Mouse (Mus musculus) C2C12 (cell line): Measurements from ENCODE around the gene Mcm5. TPM values are rescaled to one million over a fixed set of nuclear protein-coding genes. Genes with fewer than 3 reads are reported as not detected.

ENCODE experiments used
- H3K27me3 ChIP-seq: one replicate; pipeline ENCODE4 v1.6.1; 2011; ENCODE audit not compliant: control insufficient read depth, insufficient read depth, insufficient read length
- H3K36me3 ChIP-seq: one replicate; pipeline ENCODE4 v1.6.1; 2011; ENCODE audit not compliant: control insufficient read depth, insufficient read depth
- H3K4me3 ChIP-seq: one replicate; pipeline ENCODE4 v1.5.1; 2011; ENCODE audit warnings: mild to moderate bottlenecking, control low read depth; ENCODE audit not compliant: poor library complexity, insufficient read depth, severe bottlenecking
- H3K79me2 ChIP-seq: one replicate; pipeline ENCODE4 v1.6.1; 2011; ENCODE audit not compliant: control insufficient read depth, insufficient read depth
- H3K79me3 ChIP-seq: one replicate; pipeline ENCODE4 v1.6.1; 2011; ENCODE audit warnings: low read depth, control low read depth
- H3ac ChIP-seq: one replicate; pipeline ENCODE3; 2011; ENCODE audit warnings: low read depth; ENCODE audit not compliant: control insufficient read depth, insufficient read length
- CEBPB ChIP-seq: IDR thresholded peaks from one replicate; pipeline ENCODE4 v1.6.1; 2011; ENCODE audit warnings: low read depth, mild to moderate bottlenecking, control low read depth, moderate library complexity
- CTCF ChIP-seq: IDR thresholded peaks from one replicate; pipeline ENCODE4 v1.5.1; 2011; ENCODE audit not compliant: control insufficient read depth, insufficient read depth, insufficient read length
- FOSL1 ChIP-seq: IDR thresholded peaks from one replicate; pipeline ENCODE4 v1.8.0; 2011; ENCODE audit warnings: mild to moderate bottlenecking, low read length; ENCODE audit not compliant: poor library complexity, insufficient read depth, severe bottlenecking
- MAX ChIP-seq: IDR thresholded peaks from one replicate; pipeline ENCODE4 v1.6.1; 2011; ENCODE audit warnings: mild to moderate bottlenecking, control low read depth
- MYOD1 ChIP-seq: IDR thresholded peaks from one replicate; pipeline ENCODE4 v1.6.1; 2011; ENCODE audit warnings: low read depth; ENCODE audit not compliant: control insufficient read depth, insufficient read length
- MYOG ChIP-seq: IDR thresholded peaks from one replicate; pipeline ENCODE4 v1.6.1; 2011; ENCODE audit not compliant: control insufficient read depth, insufficient read length; ENCODE audit errors: extremely low read depth
- USF1 ChIP-seq: IDR thresholded peaks from one replicate; pipeline ENCODE4 v1.6.1; 2011; ENCODE audit warnings: low read depth, mild to moderate bottlenecking, control low read depth, moderate library complexity
- polyA plus RNA-seq: library from polyadenylated mRNA; unstranded; fragments of >200 nt; fragmentation: generic; extraction: Trizol; gene quantifications from one replicate; pipeline ENCODE4 v1.2.1, GENCODE M21; 2012; ENCODE audit warnings: missing spikeins

Gene Mcm5
- polyA plus RNA-seq, 1 experiment: 200 TPM

DNA sequence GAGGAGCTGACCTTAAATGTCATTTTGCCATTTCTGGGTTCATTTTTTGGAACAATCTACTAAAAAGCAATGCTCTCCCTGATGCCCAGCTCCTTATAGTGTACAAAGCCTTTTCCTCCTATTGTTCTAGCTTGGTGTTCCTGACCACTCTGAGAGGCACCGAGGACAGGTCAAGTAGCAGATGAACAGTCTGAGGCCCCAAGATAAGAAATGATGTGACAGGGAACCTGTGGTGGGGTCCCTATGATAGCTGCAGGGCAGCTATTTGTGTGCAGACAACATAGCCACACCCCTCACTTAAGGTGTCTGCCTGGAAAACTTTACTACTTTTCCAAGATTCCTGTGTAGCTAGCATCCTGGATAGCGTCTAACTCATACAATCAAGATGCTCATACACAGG lies 26.9 kb downstream of the Mcm5 start:
- TF ChIP-seq MYOG: no peak
- TF ChIP-seq FOSL1: no peak
- TF ChIP-seq MAX: no peak
- TF ChIP-seq CTCF: no peak
- TF ChIP-seq MYOD1: no peak
- no peak for TF ChIP-seq USF1
- TF ChIP-seq CEBPB: no peak
- no peak overlapping the region for H3ac ChIP-seq
- no peaks in the 10 kb centered on the region for H3K79me2 ChIP-seq
- no peaks in the 10 kb centered on the region for H3K27me3 ChIP-seq
- H3K36me3 ChIP-seq: no peaks in the 10 kb centered on the region
- H3K4me3 ChIP-seq: no peak overlapping the region
- H3K79me3 ChIP-seq: no peaks in the 10 kb centered on the region

GRCm38 (mm10) chr8:75137536-75137935 lies 28.2 kb downstream of the Mcm5 start:
- no peak overlapping the region for H3ac ChIP-seq
- no peaks in the 10 kb centered on the region for H3K79me2 ChIP-seq
- H3K36me3 ChIP-seq: no peaks in the 10 kb centered on the region
- no peaks in the 10 kb centered on the region for H3K27me3 ChIP-seq
- no peaks in the 10 kb centered on the region for H3K79me3 ChIP-seq
- no peak overlapping the region for H3K4me3 ChIP-seq
- no peak for TF ChIP-seq MYOD1
- no peak for TF ChIP-seq MYOG
- no peak for TF ChIP-seq FOSL1
- no peak for TF ChIP-seq USF1
- no peak for TF ChIP-seq CEBPB

DNA sequence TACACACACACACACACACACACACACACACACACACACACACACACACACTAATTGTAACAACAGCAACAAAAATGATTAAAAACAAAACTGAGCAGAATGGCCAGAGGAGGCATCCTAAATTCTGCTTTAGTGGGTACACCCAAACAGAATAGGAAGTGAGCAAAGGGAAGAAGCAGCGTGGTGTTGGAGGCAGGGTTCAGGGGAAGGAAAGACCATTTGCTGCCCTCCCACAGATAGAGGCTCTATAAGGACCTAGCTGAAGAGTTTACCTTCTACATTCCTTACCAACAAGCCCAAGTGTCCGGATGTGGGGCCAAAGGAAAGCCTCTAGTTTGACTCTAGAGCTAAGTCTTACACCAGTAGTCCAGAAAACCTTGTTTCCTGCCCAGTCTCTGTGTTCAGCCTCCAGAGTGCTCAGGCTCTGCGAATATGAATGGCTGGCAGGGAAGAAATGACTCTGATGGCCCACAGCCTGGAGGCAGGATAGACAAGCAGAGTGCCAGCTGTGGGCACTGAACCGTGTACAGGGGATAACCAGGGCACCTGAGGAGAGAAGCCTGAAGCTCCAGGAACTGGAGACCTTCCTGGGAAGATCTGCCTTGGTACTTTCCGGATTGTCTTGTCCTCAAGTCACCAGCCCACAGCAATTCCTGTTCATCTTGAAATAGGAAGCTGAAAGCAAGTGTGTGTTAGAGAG lies 41.7 kb downstream of the Mcm5 start:
- no peaks in the 10 kb centered on the region for H3K36me3 ChIP-seq
- TF ChIP-seq CEBPB (no peak), FOSL1 (no peak), USF1 (no peak), MYOG (no peak), MYOD1 (no peak), CTCF (no peak), MAX (no peak)
- no peak overlapping the region for H3ac ChIP-seq
- H3K79me3 ChIP-seq: no peaks in the 10 kb centered on the region
- H3K4me3 ChIP-seq: no peak overlapping the region
- no peaks in the 10 kb centered on the region for H3K27me3 ChIP-seq
- H3K79me2 ChIP-seq: no peaks in the 10 kb centered on the region

GRCm38 (mm10) chr8:75151743-75152142 lies 42.4 kb downstream of the Mcm5 start:
- TF ChIP-seq CEBPB (no peak), FOSL1 (no peak), MYOG (no peak), USF1 (no peak), MAX (no peak), CTCF (no peak), MYOD1 (no peak)
- no peak overlapping the region for H3K4me3 ChIP-seq
- H3ac ChIP-seq: no peak overlapping the region
- no peaks in the 10 kb centered on the region for H3K27me3 ChIP-seq
- H3K36me3 ChIP-seq: no peaks in the 10 kb centered on the region
- no peaks in the 10 kb centered on the region for H3K79me2 ChIP-seq
- no peaks in the 10 kb centered on the region for H3K79me3 ChIP-seq

GRCm38 (mm10) chr8:75152505-75153082 lies 43.2 kb downstream of the Mcm5 start:
- H3K27me3 ChIP-seq: no peaks in the 10 kb centered on the region
- H3K4me3 ChIP-seq: no peak overlapping the region
- no peaks in the 10 kb centered on the region for H3K79me2 ChIP-seq
- H3K36me3 ChIP-seq: no peaks in the 10 kb centered on the region
- H3K79me3 ChIP-seq: no peaks in the 10 kb centered on the region
- H3ac ChIP-seq: no peak overlapping the region
- TF ChIP-seq MAX (no peak), MYOD1 (no peak), USF1 (no peak), CTCF (no peak), CEBPB (no peak), MYOG (no peak)

- no peaks in the 10 kb centered on the region for H3K79me2 ChIP-seq
- no peaks in the 10 kb centered on the region for H3K36me3 ChIP-seq
- no peak overlapping the region for H3ac ChIP-seq
- H3K27me3 ChIP-seq: no peaks in the 10 kb centered on the region
- no peak overlapping the region for H3K4me3 ChIP-seq
- TF ChIP-seq MYOG (no peak), USF1 (no peak), CTCF (no peak), CEBPB (no peak), MYOD1 (no peak), MAX (no peak), FOSL1 (no peak)
- H3K79me3 ChIP-seq: no peaks in the 10 kb centered on the region
These were observed 45.6 kb downstream of the Mcm5 start for GRCm38 (mm10) chr8:75154855-75155478.
